In the genomic region with DNA sequence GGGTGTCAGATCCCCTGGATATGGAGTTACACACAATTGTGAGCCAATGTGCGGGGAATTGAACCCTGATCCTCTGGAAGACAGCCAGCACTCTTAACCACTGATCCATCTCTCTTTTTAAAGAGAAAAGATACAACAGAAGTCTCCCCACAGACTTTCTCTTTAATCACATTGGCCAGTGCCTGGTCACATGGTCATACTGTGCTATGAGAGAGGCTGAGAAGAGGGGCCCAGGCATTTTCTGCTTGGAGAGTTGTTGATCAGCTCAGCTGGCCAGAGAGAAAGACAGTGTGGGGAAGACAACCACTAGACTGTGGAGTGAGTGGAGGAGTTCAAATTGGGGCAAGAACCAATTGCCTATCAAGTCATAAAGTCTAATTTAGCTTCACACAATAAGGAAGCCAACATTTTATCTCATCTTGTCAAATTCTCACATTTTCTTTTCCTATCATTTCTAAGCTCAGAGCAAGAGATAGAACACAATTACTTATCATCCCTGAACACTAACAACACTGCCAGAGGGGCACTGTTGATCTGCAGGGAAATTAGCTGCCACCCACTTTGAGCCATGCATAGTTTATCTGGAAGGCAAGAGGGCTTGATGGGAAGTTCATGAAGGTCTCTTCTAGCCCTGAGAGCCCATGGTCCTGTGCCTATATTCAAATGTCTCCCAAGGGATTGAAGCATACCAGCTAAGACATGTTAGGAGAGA, we compare ENCODE assay signal across 33 mouse cellular contexts. TPM values are rescaled to one million over a fixed set of nuclear protein-coding genes. Genes with fewer than 3 reads are reported as not detected.
DNase-seq lines count a peak whose midpoint lies in the region; ATAC-seq and TF ChIP-seq lines count a peak whose summit lies in the region.
"Had no signal": no experiment of that assay in that cellular context is flagged by ENCODE, and none has a peak within 500 bp of the region (broad histone marks: within the 10 kb centered on the region; RNA-seq: fewer than 3 reads in every experiment).

No protein-coding gene starts in this region.

- H3K79me2 ChIP-seq in CH12.LX (replicated peaks; ENCODE audit: control insufficient read depth, extremely low read depth, insufficient read depth, poor library complexity, severe bottlenecking) (no peaks in the 10 kb centered on the region), MEL (ENCODE audit: control insufficient read depth, insufficient read depth, low read length, poor library complexity) (no peaks in the 10 kb centered on the region)

- in situ Hi-C loops in CH12.LX (cut with MboI; ENCODE audit: low pct_ligation_motif_present, low pct_unique_long_range_greater_than_20kb, low sequenced_read_pairs): no loop called here

- no peaks in the 10 kb centered on the region for H3K36me3 ChIP-seq in CH12.LX (replicated peaks in 1 of 2; ENCODE audit: control insufficient read depth in 1 of 2, insufficient read depth in 1 of 2, low read length in 1 of 2)
- H3K36me3 ChIP-seq in MEL (ENCODE audit: control insufficient read depth in 1 of 2, insufficient read depth in 2 of 2, low read length in 2 of 2): no peaks in the 10 kb centered on the region
- no peaks in the 10 kb centered on the region for H3K36me3 ChIP-seq in liver, embryonic 14.5 days (replicated peaks; ENCODE audit: control insufficient read depth, insufficient read depth, low read depth)
- H3K36me3 ChIP-seq: embryonic facial prominence, embryonic 12.5 days; embryonic facial prominence, embryonic 15.5 days; forebrain, embryonic 12.5 days; forebrain, embryonic 15.5 days; heart, embryonic 12.5 days; heart, embryonic 15.5 days; hindbrain, embryonic 12.5 days; hindbrain, embryonic 15.5 days had no signal

- H3K4me1 ChIP-seq in CH12.LX (ENCODE audit: control insufficient read depth in 1 of 2, insufficient read depth in 2 of 2) (no peaks in the 10 kb centered on the region), MEL (ENCODE audit: control insufficient read depth in 1 of 2, insufficient read depth in 2 of 2, low read length in 2 of 2) (peaks cover 0 to 7% of the 10 kb centered on the region in 2 experiments; a peak in 2 of 4 replicates)
- no peaks in the 10 kb centered on the region; a peak in 1 of 4 replicates for H3K4me1 ChIP-seq in liver, embryonic 14.5 days (replicated peaks; ENCODE audit: control insufficient read depth in 2 of 2, insufficient read depth in 2 of 2, low read length in 1 of 2)
- H3K4me1 ChIP-seq: embryonic facial prominence, embryonic 12.5 days; embryonic facial prominence, embryonic 15.5 days; forebrain, embryonic 12.5 days; forebrain, embryonic 15.5 days; heart, embryonic 12.5 days; heart, embryonic 15.5 days; hindbrain, embryonic 12.5 days; hindbrain, embryonic 15.5 days had no signal

- H3K9me3 ChIP-seq in CH12.LX (replicated peaks; ENCODE audit: low read length) (peaks cover 2% of the 10 kb centered on the region), MEL (replicated peaks; ENCODE audit: insufficient read depth, low read length) (no peaks in the 10 kb centered on the region)
- H3K9me3 ChIP-seq in liver, embryonic 14.5 days (ENCODE audit: control insufficient read depth, low read length): no peaks in the 10 kb centered on the region
- H3K9me3 ChIP-seq: embryonic facial prominence, embryonic 12.5 days; embryonic facial prominence, embryonic 15.5 days; forebrain, embryonic 15.5 days; heart, embryonic 15.5 days; hindbrain, embryonic 12.5 days; hindbrain, embryonic 15.5 days had no signal

- peak; percentile 55 for ATAC-seq in liver, embryonic 14.5 days (ENCODE audit: insufficient read depth)
- peak; percentile 59 for ATAC-seq in megakaryocyte-erythroid progenitor cell, adult 5-6 weeks (replicated peaks; ENCODE audit: low FRiP score, low TSS enrichment, poor library complexity, severe bottlenecking)
- ATAC-seq: CD4-positive, CD25-positive, alpha-beta regulatory T cell, adult 4 months; forebrain, embryonic 15.5 days; Patski had no signal

- TF ChIP-seq RAD21 in CH12.LX (IDR thresholded peaks at IDR 0.05; ENCODE audit: low read depth, low read length) (no peak), MEL (IDR thresholded peaks at IDR 0.05; ENCODE audit: low read depth, low read length) (peak; percentile 8)

- dilution Hi-C loops in CH12.LX (cut with MboI; ENCODE audit: extremely low pct_ligation_motif_present, extremely low pct_unique_long_range_greater_than_20kb, low sequenced_read_pairs): no loop called here

- TF ChIP-seq POLR2A in CH12.LX (IDR thresholded peaks at IDR 0.05; ENCODE audit: low read depth, low read length) (no peak), MEL (IDR thresholded peaks at IDR 0.05; ENCODE audit: control insufficient read depth in 1 of 2, insufficient read depth in 1 of 2, low read depth in 1 of 2, low read length in 2 of 2, poor library complexity in 1 of 2) (no peak)

- TF ChIP-seq EP300 in CH12.LX (IDR thresholded peaks at IDR 0.05; ENCODE audit: low read length) (no peak), MEL (IDR thresholded peaks at IDR 0.05; ENCODE audit: low read depth in 1 of 2, low read length in 2 of 2) (peak; percentile 37 to 72; a peak in 3 of 4 replicates)
- no peak for TF ChIP-seq EP300 in liver, embryonic 14.5 days (IDR thresholded peaks at IDR 0.05; ENCODE audit: low read depth)

- H3K9ac ChIP-seq in CH12.LX (ENCODE audit: insufficient read depth, low read depth) (no peak overlapping the region), MEL (ENCODE audit: control insufficient read depth, low read depth, low read length, poor library complexity, severe bottlenecking) (no peak overlapping the region)
- H3K9ac ChIP-seq in liver, embryonic 14.5 days (replicated peaks): no peak overlapping the region
- H3K9ac ChIP-seq: embryonic facial prominence, embryonic 12.5 days; embryonic facial prominence, embryonic 15.5 days; forebrain, embryonic 12.5 days; forebrain, embryonic 15.5 days; heart, embryonic 12.5 days; heart, embryonic 15.5 days; hindbrain, embryonic 12.5 days; hindbrain, embryonic 15.5 days had no signal

- H3K27me3 ChIP-seq in CH12.LX (replicated peaks) (no peaks in the 10 kb centered on the region), MEL (ENCODE audit: control insufficient read depth in 1 of 2, insufficient read depth in 2 of 2, low read length in 2 of 2) (no peaks in the 10 kb centered on the region; a peak in 1 of 4 replicates)
- H3K27me3 ChIP-seq in liver, embryonic 14.5 days (ENCODE audit: control insufficient read depth, insufficient read depth, low read length): no peaks in the 10 kb centered on the region
- H3K27me3 ChIP-seq: embryonic facial prominence, embryonic 12.5 days; embryonic facial prominence, embryonic 15.5 days; forebrain, embryonic 12.5 days; forebrain, embryonic 15.5 days; heart, embryonic 12.5 days; heart, embryonic 15.5 days; hindbrain, embryonic 12.5 days; hindbrain, embryonic 15.5 days had no signal

- no peak overlapping the region for H3K4me2 ChIP-seq in CH12.LX (ENCODE audit: insufficient read depth, low read depth, poor library complexity, severe bottlenecking)
- H3K4me2 ChIP-seq in liver, embryonic 14.5 days (ENCODE audit: low read depth): no peak overlapping the region
- H3K4me2 ChIP-seq: embryonic facial prominence, embryonic 12.5 days; embryonic facial prominence, embryonic 15.5 days; forebrain, embryonic 12.5 days; forebrain, embryonic 15.5 days; heart, embryonic 12.5 days; heart, embryonic 15.5 days; hindbrain, embryonic 12.5 days; hindbrain, embryonic 15.5 days had no signal

- 61% methylated on average over 1 of the region's 1 CpGs for WGBS in liver, embryonic 14.5 days (ENCODE audit: insufficient replicate concordance)

- no peak for DNase-seq in CH12.LX (ENCODE audit: extremely low read depth)
- peak; percentile 29 for DNase-seq in MEL (ENCODE audit: low read depth, low spot score)
- no peak for DNase-seq in liver, embryonic 14.5 days (ENCODE audit: low read depth in 3 of 3, low spot score in 3 of 3)
- no peak for DNase-seq in left cerebral cortex, adult 2 months (ENCODE audit: extremely low spot score in 1 of 2, low spot score in 2 of 2)
- DNase-seq in heart, adult 11 months: no peak
- DNase-seq: adrenal gland, postnatal 10 days; adrenal gland, postnatal 36 days; cerebellum, adult 11 months; cerebellum, adult 2 months; cerebellum, adult 9-11 months; cerebellum, postnatal 25 days; gastrocnemius, adult 2 months; gastrocnemius, postnatal 14 days; heart, adult 18-20 months; heart, postnatal 14 days had no signal

- no peak overlapping the region for H3K4me3 ChIP-seq in CH12.LX (replicated peaks in 1 of 3; ENCODE audit: low read depth in 2 of 3, low read length in 2 of 3, poor library complexity in 1 of 3)
- peak overlapping the region in 1 of 2 experiments; percentile 2; a peak in 1 of 4 replicates for H3K4me3 ChIP-seq in MEL (ENCODE audit: control insufficient read depth in 1 of 2, insufficient read depth in 1 of 2, low read depth in 2 of 2, low read length in 2 of 2)
- H3K4me3 ChIP-seq in liver, embryonic 14.5 days (ENCODE audit: insufficient read depth in 1 of 2, low read depth in 2 of 2, low read length in 2 of 2): no peak overlapping the region
- no peak overlapping the region for H3K4me3 ChIP-seq in left cerebral cortex, adult 2 months
- H3K4me3 ChIP-seq: embryonic facial prominence, embryonic 12.5 days; embryonic facial prominence, embryonic 15.5 days; forebrain, embryonic 12.5 days; forebrain, embryonic 15.5 days; gastrocnemius, adult 2 months; heart, embryonic 12.5 days; heart, embryonic 15.5 days; hindbrain, embryonic 12.5 days; hindbrain, embryonic 15.5 days had no signal

- no peak overlapping the region for H3K27ac ChIP-seq in CH12.LX (ENCODE audit: insufficient read depth, low read depth)
- H3K27ac ChIP-seq in MEL (ENCODE audit: control insufficient read depth, low read depth, low read length): no peak overlapping the region
- H3K27ac ChIP-seq in liver, embryonic 14.5 days: no peak overlapping the region
- no peak overlapping the region for H3K27ac ChIP-seq in left cerebral cortex, adult 2 months
- H3K27ac ChIP-seq: embryonic facial prominence, embryonic 12.5 days; embryonic facial prominence, embryonic 15.5 days; forebrain, embryonic 12.5 days; forebrain, embryonic 15.5 days; gastrocnemius, adult 2 months; heart, embryonic 15.5 days; hindbrain, embryonic 12.5 days; hindbrain, embryonic 15.5 days had no signal

- intact Hi-C loops in left cerebral cortex, adult 2 months (cut with DNase I): no loop called here

- TF ChIP-seq CTCF in CH12.LX (conservative IDR thresholded peaks at IDR 0.05 in 1 of 2, IDR thresholded peaks at IDR 0.05 in 1 of 2; ENCODE audit: low read depth in 2 of 2, low read length in 2 of 2): no peak
- TF ChIP-seq CTCF in MEL (IDR thresholded peaks at IDR 0.05 in 2 of 3, conservative IDR thresholded peaks at IDR 0.05 in 1 of 3; ENCODE audit: control insufficient read depth in 1 of 3, insufficient read depth in 1 of 3, low read depth in 2 of 3, low read length in 3 of 3, poor library complexity in 1 of 3, severe bottlenecking in 1 of 3): peak in 1 of 3 experiments; percentile 17; a peak in 2 of 6 replicates
- TF ChIP-seq CTCF in liver, embryonic 14.5 days (IDR thresholded peaks at IDR 0.05; ENCODE audit: low read depth): no peak
- TF ChIP-seq CTCF in left cerebral cortex, adult 2 months (IDR thresholded peaks at IDR 0.05): no peak

RNA-seq across cellular contexts. Expression of a gene that starts 13.3 kb away (rescaled TPM):
- total RNA-seq in CH12.LX (2012; rRNA removed) (not detected in 2 replicates), CH12.LX (2014; rRNA removed) (not detected in 2 replicates), MEL (2012; rRNA removed) (not detected in 2 replicates)
- polyA plus RNA-seq in CH12.LX (2012; ENCODE audit: insufficient read length, low read depth) (not detected in 2 replicates), MEL (2012; ENCODE audit: insufficient read depth in 1 of 2, insufficient read length in 2 of 2, low read depth in 1 of 2, low replicate concordance in 2 of 2, missing spikeins in 1 of 2) (not detected)
- polyA plus RNA-seq in liver, embryonic 14.5 days (2012; rRNA removed): not detected in 2 replicates
- not detected in 2 replicates for polyA plus RNA-seq in liver, embryonic 14.5 days (2014; fragmentation: Nextera tagmentation; extraction: Ambion mirVana)
- not detected in 2 replicates for total RNA-seq in megakaryocyte-erythroid progenitor cell, adult 5-6 weeks (2014; fragmentation: Nextera tagmentation)
- not detected in 2 replicates for total RNA-seq in megakaryocyte-erythroid progenitor cell, adult 5-6 weeks (2017)
- not detected for total RNA-seq in left cerebral cortex, adult 2 months (2021)
- total RNA-seq: adrenal gland, adult 18-20 months; adrenal gland, postnatal 10 days; adrenal gland, postnatal 36 days; common myeloid progenitor, adult 5-6 weeks; ES-E14; gastrocnemius, adult 2 months; gastrocnemius, postnatal 14 days; gastrocnemius, postnatal 4 days; heart, adult 18-20 months; heart, postnatal 14 days; hematopoietic stem cell, adult 5-6 weeks had no signal
- polyA plus RNA-seq: C2C12; cerebellum, adult 2 months; embryonic facial prominence, embryonic 15.5 days; forebrain, embryonic 12.5 days; forebrain, embryonic 15.5 days; heart, embryonic 12.5 days; heart, embryonic 15.5 days; hindbrain, embryonic 12.5 days; hindbrain, embryonic 15.5 days; intestine, embryonic 14.5 days; Patski had no signal
